Mouse (Mus musculus): ENCODE data around the gene Trim54. TPM values are rescaled to one million over a fixed set of nuclear protein-coding genes. Genes with fewer than 3 reads are reported as not detected.

Gene Trim54
- total and polyA plus RNA-seq, 2 experiments from 2014 or later, result 0.33 TPM; not detected in 1

DNA sequence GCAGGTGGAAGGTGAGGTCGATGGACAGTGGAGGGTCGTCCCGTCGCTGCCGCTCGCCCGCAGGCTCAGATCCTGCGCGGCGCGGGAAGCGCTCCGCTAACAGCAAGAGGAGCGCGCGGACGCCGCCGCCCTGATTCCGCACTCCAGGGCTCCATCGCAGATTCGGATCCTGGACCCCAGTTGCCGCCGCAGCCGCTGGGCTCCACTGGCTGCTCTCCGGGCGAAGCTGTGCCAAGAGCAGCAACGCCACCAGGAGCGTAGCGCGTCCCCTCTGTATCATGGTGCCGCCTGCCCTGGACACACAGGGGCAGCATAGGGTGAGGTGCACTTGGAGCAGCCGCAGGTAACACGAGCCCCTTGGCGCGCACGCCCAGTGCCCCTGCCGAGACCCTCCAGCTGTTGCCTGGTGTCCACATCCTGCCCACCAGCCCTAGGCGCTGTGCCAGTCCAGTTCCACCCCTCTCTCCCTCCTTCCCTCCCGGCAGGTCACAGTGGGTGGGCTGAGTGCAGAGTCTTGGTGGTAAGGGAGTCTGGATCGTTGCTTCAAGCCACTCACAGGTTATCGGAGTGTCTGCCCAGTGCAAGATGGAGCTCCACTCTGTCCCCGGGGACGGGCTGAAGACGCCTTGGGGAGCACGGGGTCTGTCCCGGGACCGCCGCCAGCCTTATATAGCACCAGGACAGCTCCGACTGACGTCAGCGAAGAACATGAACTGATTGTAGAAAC lies 21.9 kb downstream of the Trim54 start, which contains the start of gene Ucn:
TSS of gene Ucn (minus strand) at position 589 of the 727 bp plus-strand sequence.
- Histone ChIP-seq H3K36me3 (ENCODE audit: insufficient read depth, low read length) (0 out of 2 replicates have a peak, but pooled peaks cover 2% of the 10 kb centered on the region), H3K4me3 (ENCODE audit: low read depth, low read length) (peak within 1 kb of the TSS; percentile 36), H3K9me3 (ENCODE audit: low read length) (no peaks in the 10 kb centered on the region), H3K9ac (replicated peaks; ENCODE audit: low read length, poor library complexity, severe bottlenecking) (no peak within 1 kb of the TSS), H3K4me2 (ENCODE audit: low read depth, low read length, poor library complexity, severe bottlenecking) (peak within 1 kb of the TSS; percentile 64), H3K27ac (ENCODE audit: low read depth, low read length) (no peak within 1 kb of the TSS), H3K27me3 (ENCODE audit: insufficient read depth, low read length) (peaks cover 44% of the 10 kb centered on the region), H3K4me1 (ENCODE audit: insufficient read depth, low read length) (peaks cover 12% of the 10 kb centered on the region; the same call in 1 of the 2 replicates)
- DNase-seq (ENCODE audit: low spot score), result no peak
- TF ChIP-seq CTCF (IDR thresholded peaks at IDR 0.05), result 0 out of 2 replicates have a peak, but pooled peaks have one; percentile 12
- 0 out of 2 replicates have a peak, but pooled peaks have one; percentile 18 for ATAC-seq (ENCODE audit: low FRiP score)
- WGBS, result 2% methylated on average over 52 of the region's 52 CpGs

DNA sequence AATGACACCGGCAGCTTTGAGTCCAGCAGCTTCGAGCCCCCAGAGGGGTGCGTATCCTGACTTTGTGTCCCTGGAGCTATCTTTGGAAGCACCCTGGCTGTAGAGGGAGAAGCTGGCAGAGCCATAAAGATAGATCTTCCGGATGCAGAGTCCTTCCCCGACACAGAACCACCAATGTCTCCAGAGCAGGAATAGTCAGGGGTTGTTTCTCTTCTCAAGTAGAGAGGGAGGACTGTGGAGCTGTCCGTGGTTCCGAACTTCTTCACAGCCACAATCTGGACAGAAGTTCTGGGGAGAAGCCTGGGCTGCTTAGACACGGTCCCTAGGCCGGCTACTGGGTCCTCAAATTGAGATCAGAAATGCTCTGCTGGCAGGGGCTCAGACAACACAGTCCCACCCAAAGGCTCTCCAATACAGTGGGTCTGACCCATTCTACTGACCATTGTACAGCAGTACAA lies 22.5 kb downstream of the Trim54 start:
- WGBS, result 11% methylated on average over 9 of the region's 9 CpGs
- H3K27me3 ChIP-seq (ENCODE audit: insufficient read depth, low read length), result peaks cover 44% of the 10 kb centered on the region

GRCm38 (mm10) chr5:31149781-31150180 lies 33.3 kb downstream of the Trim54 start:
- Histone ChIP-seq H3K27ac (ENCODE audit: low read depth, low read length) (no peak overlapping the region), H3K4me3 (ENCODE audit: low read depth, low read length) (no peak overlapping the region), H3K4me1 (ENCODE audit: insufficient read depth, low read length) (peaks cover 5% of the 10 kb centered on the region; the same call in 1 of the 2 replicates), H3K4me2 (ENCODE audit: low read depth, low read length, poor library complexity, severe bottlenecking) (no peak overlapping the region), H3K9me3 (ENCODE audit: low read length) (no peaks in the 10 kb centered on the region), H3K27me3 (ENCODE audit: insufficient read depth, low read length) (no peaks in the 10 kb centered on the region), H3K36me3 (ENCODE audit: insufficient read depth, low read length) (0 out of 2 replicates have a peak, but pooled peaks cover 2% of the 10 kb centered on the region), H3K9ac (replicated peaks; ENCODE audit: low read length, poor library complexity, severe bottlenecking) (no peak overlapping the region)
- WGBS, result 92% methylated on average over 4 of the region's 4 CpGs
- DNase-seq (ENCODE audit: low spot score) (no peak), ATAC-seq (ENCODE audit: low FRiP score) (no peak)
- no peak for TF ChIP-seq CTCF (IDR thresholded peaks at IDR 0.05)

More for the DNA sequence above, 22.5 kb downstream of the Trim54 start:
- H3K4me1 ChIP-seq (ENCODE audit: insufficient read depth, low read length), result peaks cover 12% of the 10 kb centered on the region; the same call in 1 of the 2 replicates
- no peaks in the 10 kb centered on the region for H3K9me3 ChIP-seq (ENCODE audit: low read length)
- H3K36me3 ChIP-seq (ENCODE audit: insufficient read depth, low read length), result 0 out of 2 replicates have a peak, but pooled peaks cover 2% of the 10 kb centered on the region
- peak overlapping the region; percentile 36; the same call in 1 of the 2 replicates for H3K4me3 ChIP-seq (ENCODE audit: low read depth, low read length)
- DNase-seq (ENCODE audit: low spot score), result no peak
- no peak overlapping the region for H3K27ac ChIP-seq (ENCODE audit: low read depth, low read length)
- no peak for ATAC-seq (ENCODE audit: low FRiP score)
- TF ChIP-seq CTCF (IDR thresholded peaks at IDR 0.05), result no peak
- H3K4me2 ChIP-seq (ENCODE audit: low read depth, low read length, poor library complexity, severe bottlenecking), result no peak overlapping the region; the same call in 1 of the 2 replicates
- no peak overlapping the region for H3K9ac ChIP-seq (replicated peaks; ENCODE audit: low read length, poor library complexity, severe bottlenecking)

- no peak overlapping the region for H3K4me3 ChIP-seq (ENCODE audit: low read depth, low read length)
- ATAC-seq (ENCODE audit: low FRiP score), result no peak
- DNase-seq (ENCODE audit: low spot score), result no peak
- TF ChIP-seq CTCF (IDR thresholded peaks at IDR 0.05), result no peak
- no peaks in the 10 kb centered on the region for H3K9me3 ChIP-seq (ENCODE audit: low read length)
- no peaks in the 10 kb centered on the region for H3K27me3 ChIP-seq (ENCODE audit: insufficient read depth, low read length)
- peaks cover 5% of the 10 kb centered on the region; the same call in 1 of the 2 replicates for H3K4me1 ChIP-seq (ENCODE audit: insufficient read depth, low read length)
- 89% methylated on average over 3 of the region's 3 CpGs for WGBS
- no peak overlapping the region for H3K9ac ChIP-seq (replicated peaks; ENCODE audit: low read length, poor library complexity, severe bottlenecking)
- H3K36me3 ChIP-seq (ENCODE audit: insufficient read depth, low read length), result peaks cover 5% of the 10 kb centered on the region; the same call in 1 of the 2 replicates
- no peak overlapping the region for H3K4me2 ChIP-seq (ENCODE audit: low read depth, low read length, poor library complexity, severe bottlenecking)
- no peak overlapping the region for H3K27ac ChIP-seq (ENCODE audit: low read depth, low read length)
Observed at GRCm38 (mm10) chr5:31151746-31152145, 35.2 kb downstream of the Trim54 start.

- 0 out of 2 replicates have a peak overlapping the region, but pooled peaks have one; percentile 72 for H3K27ac ChIP-seq (ENCODE audit: low read depth, low read length)
- peak overlapping the region; percentile 69 for H3K9ac ChIP-seq (replicated peaks; ENCODE audit: low read length, poor library complexity, severe bottlenecking)
- TF ChIP-seq CTCF (IDR thresholded peaks at IDR 0.05), result no peak
- DNase-seq (ENCODE audit: low spot score) (no peak), ATAC-seq (ENCODE audit: low FRiP score) (peak; percentile 21; the same call in 1 of the 2 replicates)
- H3K4me3 ChIP-seq (ENCODE audit: low read depth, low read length), result peak overlapping the region; percentile 61
- peaks cover 5% of the 10 kb centered on the region; the same call in 1 of the 2 replicates for H3K4me1 ChIP-seq (ENCODE audit: insufficient read depth, low read length)
- 35% methylated on average over 6 of the region's 6 CpGs for WGBS
- H3K9me3 ChIP-seq (ENCODE audit: low read length), result no peaks in the 10 kb centered on the region
- H3K27me3 ChIP-seq (ENCODE audit: insufficient read depth, low read length), result no peaks in the 10 kb centered on the region
- peaks cover 22% of the 10 kb centered on the region for H3K36me3 ChIP-seq (ENCODE audit: insufficient read depth, low read length)
- H3K4me2 ChIP-seq (ENCODE audit: low read depth, low read length, poor library complexity, severe bottlenecking), result peak overlapping the region; percentile 70
Observed at GRCm38 (mm10) chr5:31153516-31154151, 37.1 kb downstream of the Trim54 start.

Measured in midbrain, postnatal 0 days (tissue).